Mouse (Mus musculus) thymus, postnatal 4 days (tissue): ENCODE data around the gene Prtn3.

Experiments
- DNase-seq: peaks from one replicate; pipeline ENCODE4 v3.0.0; 2021

Prtn3 gene

GRCm38 (mm10) chr10:79928907-79929701, 54.8 kb downstream of the Prtn3 start:
- no peak for DNase-seq

- no peak for DNase-seq
Measured at GRCm38 (mm10) chr10:79929967-79930825, 55.9 kb downstream of the Prtn3 start.

DNA sequence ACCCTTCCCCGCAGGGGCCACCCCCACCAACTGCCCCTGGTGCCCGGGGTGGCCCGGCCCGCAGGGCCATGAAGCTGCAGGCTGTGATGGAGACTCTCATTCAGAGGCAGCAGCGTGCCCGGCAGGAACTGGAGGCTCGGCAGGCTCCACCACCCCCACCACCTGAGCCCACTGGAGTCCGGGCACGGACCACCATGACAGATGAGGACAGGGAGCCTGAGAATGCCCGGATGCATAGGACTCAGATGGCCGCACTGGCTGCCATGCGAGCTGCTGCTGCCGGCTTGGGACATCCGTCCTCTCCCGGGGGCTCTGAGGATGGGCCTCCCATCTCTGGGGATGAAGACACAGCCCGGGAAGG, 56.5 kb downstream of the Prtn3 start:
- no peak for DNase-seq

- no peak for DNase-seq
Measured at GRCm38 (mm10) chr10:79931797-79932196, 57.5 kb downstream of the Prtn3 start.

- no peak for DNase-seq
Measured at GRCm38 (mm10) chr10:79932736-79933135, 58.5 kb downstream of the Prtn3 start.
